ENCODE assay signal across 8 mouse cellular contexts in genomic region chr17:6778771-6779509, GRCm38 (mm10). TPM values are rescaled to one million over a fixed set of nuclear protein-coding genes. Genes with fewer than 3 reads are reported as not detected.
A peak's percentile ranks its signal among the peaks of the same experiment; 100 is the strongest.
DNase-seq lines count a peak whose midpoint lies in the region; ATAC-seq and TF ChIP-seq lines count a peak whose summit lies in the region.

No protein-coding gene starts in this region.

- H3K4me3 ChIP-seq in embryonic fibroblast, embryonic 13.5 days (ENCODE audit: insufficient read depth, low read length), result peak overlapping the region; percentile 43
- peak overlapping the region; percentile 52 for H3K4me3 ChIP-seq in heart, postnatal 0 days (ENCODE audit: low read depth, low read length)

- H3K9ac ChIP-seq in heart, postnatal 0 days (replicated peaks; ENCODE audit: low read depth, low read length), result peak overlapping the region; percentile 93

- TF ChIP-seq EP300 in heart, postnatal 0 days (IDR thresholded peaks at IDR 0.05; ENCODE audit: low read depth), result no peak

- H3K4me1 ChIP-seq in embryonic fibroblast, embryonic 13.5 days (ENCODE audit: control insufficient read depth, insufficient read depth, low read length), result no peaks in the 10 kb centered on the region; the same call in none of the 2 replicates
- peaks cover 37% of the 10 kb centered on the region for H3K4me1 ChIP-seq in heart, postnatal 0 days (ENCODE audit: control insufficient read depth, insufficient read depth)

- DNase-seq in frontal cortex, postnatal 25 days (ENCODE audit: low spot score in 2 of 2), result no peak
- DNase-seq in Muller cell, postnatal 12 days (ENCODE audit: inconsistent ontology term), result peak; percentile 76
- DNase-seq in heart, postnatal 0 days (ENCODE audit: low spot score), result peak; percentile 80
- DNase-seq in kidney, postnatal 25 days, result peak; percentile 70 to 87
- peak; percentile 50 to 72 for DNase-seq in spleen, postnatal 10 days (ENCODE audit: low spot score in 2 of 2)

- no peaks in the 10 kb centered on the region for H3K36me3 ChIP-seq in heart, postnatal 0 days (replicated peaks; ENCODE audit: control insufficient read depth, insufficient read depth, low read length)

- H3K27ac ChIP-seq in embryonic fibroblast, embryonic 13.5 days (ENCODE audit: insufficient read depth, low read length), result peak overlapping the region; percentile 65
- peak overlapping the region; percentile 86 for H3K27ac ChIP-seq in heart, postnatal 0 days (ENCODE audit: low read depth)

- no peaks in the 10 kb centered on the region for H3K9me3 ChIP-seq in heart, postnatal 0 days (replicated peaks; ENCODE audit: control insufficient read depth, low read length)

- peak overlapping the region; percentile 90 for H3K4me2 ChIP-seq in heart, postnatal 0 days (ENCODE audit: low read depth, low read length)

- TF ChIP-seq POLR2A in embryonic fibroblast, embryonic 13.5 days (IDR thresholded peaks at IDR 0.05; ENCODE audit: low read depth, low read length), result peak; percentile 52

- H3K27me3 ChIP-seq in heart, postnatal 0 days (ENCODE audit: control insufficient read depth, insufficient read depth, low read length), result no peaks in the 10 kb centered on the region

- WGBS in heart, postnatal 0 days, result 4% methylated on average over 23 of the region's 23 CpGs

- ATAC-seq in frontal cortex, adult (ENCODE audit: low TSS enrichment), result peak; percentile 61; the same call in 1 of the 2 replicates
- ATAC-seq in heart, postnatal 0 days (ENCODE audit: insufficient read depth, low read depth), result peak; percentile 59
- 0 out of 2 replicates have a peak, but pooled peaks have one; percentile 14 for ATAC-seq in megakaryocyte-erythroid progenitor cell, adult 5-6 weeks (replicated peaks; ENCODE audit: low FRiP score, low TSS enrichment, poor library complexity, severe bottlenecking)

- no peak for TF ChIP-seq CTCF in embryonic fibroblast, embryonic 13.5 days (IDR thresholded peaks at IDR 0.05; ENCODE audit: borderline replicate concordance, insufficient read depth, low read length)
- no peak for TF ChIP-seq CTCF in heart, postnatal 0 days (IDR thresholded peaks at IDR 0.05; ENCODE audit: low read depth)

RNA-seq across cellular contexts. Expression of gene Ezr, which starts 3.6 kb away (rescaled TPM):
- polyA plus RNA-seq in embryonic fibroblast, embryonic 13.5 days (2011; ENCODE audit: insufficient read length, low read depth, missing spikeins), result 18.3 and 20.9 TPM in 2 replicates
- 91.3 and 103 TPM in 2 replicates for total RNA-seq in heart, postnatal 0 days (2014; rRNA removed; ENCODE audit: low replicate concordance)
- 126 and 141 TPM in 2 replicates for polyA plus RNA-seq in heart, postnatal 0 days (2015; fragmentation: Nextera tagmentation; extraction: Ambion mirVana)
- total RNA-seq in megakaryocyte-erythroid progenitor cell, adult 5-6 weeks (2014; fragmentation: Nextera tagmentation), result 82.2 and 85.0 TPM in 2 replicates
- total RNA-seq in megakaryocyte-erythroid progenitor cell, adult 5-6 weeks (2017), result 161 and 203 TPM in 2 replicates

Comparison
In these comparisons a context has a peak if more than half of its experiments do, and no peak if none do; other contexts are left out.
1. DNase-seq: peak in Muller cell, postnatal 12 days (single experiment), heart, postnatal 0 days (single experiment), kidney, postnatal 25 days (2 of 2) and spleen, postnatal 10 days (2 of 2); none in frontal cortex, postnatal 25 days (0 of 2).
2. Peak in every context shown above with its lines, with median percentiles within 50 percentile points of each other: ATAC-seq.